Mouse (Mus musculus) CD4-positive, CD25-positive, alpha-beta regulatory T cell, adult 9 weeks (primary cell): ENCODE data around the gene Crisp2. TPM values are rescaled to one million over a fixed set of nuclear protein-coding genes. Genes with fewer than 3 reads are reported as not detected.

Experiments used
- polyA plus RNA-seq: library from polyadenylated mRNA; unstranded; fragments of 100-300 nt; shearing (Covaris generic); gene quantifications from one replicate; pipeline ENCODE4 v1.2.1, GENCODE M21; 2017

The Crisp2 gene
- not detected for polyA plus RNA-seq

DNA sequence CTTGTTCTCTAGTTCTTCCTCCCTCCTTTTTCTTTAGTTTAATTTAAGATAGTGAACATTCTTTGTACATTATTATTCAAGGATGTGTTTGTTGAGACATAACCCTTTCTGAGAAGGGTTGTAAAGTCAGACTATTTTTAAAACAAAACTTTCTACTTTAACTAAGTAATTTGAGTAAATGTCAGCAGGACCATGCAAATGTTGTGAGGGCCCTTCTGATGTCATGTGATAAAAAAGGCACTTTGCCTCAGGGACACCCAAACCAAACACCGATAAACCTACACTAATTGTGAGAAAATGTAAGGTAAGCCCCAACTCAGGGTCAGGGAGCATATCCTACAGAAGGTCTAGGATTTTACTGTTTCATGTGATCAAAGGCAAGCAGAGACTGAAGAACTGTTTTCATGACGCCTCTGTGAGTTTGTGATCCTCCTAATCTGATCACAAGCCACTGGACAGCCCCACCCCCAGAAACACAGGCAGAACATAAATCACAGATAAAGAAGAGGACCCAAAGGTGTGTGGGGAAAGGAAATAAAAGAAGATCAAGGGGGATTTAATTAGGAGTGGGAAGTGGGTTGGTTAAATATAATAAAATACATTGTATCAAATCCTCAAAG lies at the start of gene Crisp2:
Gene Crisp2, minus strand, starts transcription at position 51 of the 620 bp plus-strand sequence.

DNA sequence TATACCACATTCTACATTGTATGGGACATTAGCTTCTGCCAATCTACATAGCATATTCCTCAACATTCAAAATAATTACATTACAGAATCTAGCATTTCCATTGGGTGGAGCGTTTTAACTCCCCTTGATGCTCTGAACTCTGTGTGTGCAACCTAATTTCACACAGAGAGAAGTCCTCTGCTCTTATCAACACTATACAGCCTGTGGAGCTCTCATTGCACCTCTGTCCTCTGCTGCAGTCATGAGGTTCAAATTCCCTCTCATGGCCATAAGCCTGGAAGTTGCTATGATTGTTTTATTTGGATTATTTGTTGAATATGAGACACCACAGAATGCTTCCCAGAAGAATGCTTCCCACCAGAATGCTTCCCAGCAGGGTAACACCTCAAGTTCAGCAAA lies 4.1 kb upstream of the Crisp2 start, which contains the start of gene Rhag:
Gene Rhag, plus strand, starts transcription at position 193 of the 400 bp plus-strand sequence.

DNA sequence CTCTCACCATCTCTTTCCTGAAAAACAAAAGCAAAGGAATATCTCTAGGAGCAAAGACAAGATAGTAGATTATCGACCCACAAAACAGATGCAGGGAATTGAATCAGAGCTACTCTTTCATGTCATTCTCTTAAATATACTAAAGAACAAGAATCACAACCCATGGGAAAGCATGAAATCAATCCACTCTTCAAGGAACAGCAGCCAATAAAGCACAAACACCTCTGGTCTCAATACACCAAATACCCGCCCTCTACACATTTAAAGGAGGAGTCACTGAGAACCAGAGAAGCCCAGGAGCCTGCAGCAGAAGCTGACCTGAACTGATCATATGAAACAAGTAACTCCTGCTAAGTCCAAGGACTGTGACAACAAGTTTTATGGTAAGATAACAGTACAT lies 80.0 kb downstream of the Crisp2 start, which contains the start of gene Esp1:
Gene Esp1, plus strand, starts transcription at position 301 of the 400 bp plus-strand sequence.

Other genes starting within 250 kb of the Crisp2 start
- not detected for gene Esp6, start 245.5 kb downstream of the Crisp2 start, polyA plus RNA-seq
- not detected for gene Esp4, start 208.4 kb downstream of the Crisp2 start, polyA plus RNA-seq
- not detected for gene Esp3, start 174.9 kb downstream of the Crisp2 start, polyA plus RNA-seq
- not detected for gene Esp1, start 79.9 kb downstream of the Crisp2 start, polyA plus RNA-seq
- gene Rhag, start 4.1 kb upstream of the Crisp2 start, polyA plus RNA-seq = not detected
- gene 9130008F23Rik, start 73.6 kb upstream of the Crisp2 start, polyA plus RNA-seq = 0.25 TPM
- not detected for gene Glyatl3, start 107.3 kb upstream of the Crisp2 start, polyA plus RNA-seq
- gene Mut, start 127.7 kb upstream of the Crisp2 start, polyA plus RNA-seq = 29.7 TPM
- gene Cenpq, start 128.0 kb upstream of the Crisp2 start, polyA plus RNA-seq = 26.8 TPM